Mouse (Mus musculus) regulatory T cell (primary cell): ENCODE measurements around the gene Vav1.

Experiments
- in situ Hi-C: fragments of 300-600 bp; cut with MboI, MseI; formaldehyde crosslinking; loops from one replicate; pipeline ENCODE4 v1.15.1; 2025; ENCODE audit warnings: high pct_unique_total_duplicates

Gene Vav1

DNA sequence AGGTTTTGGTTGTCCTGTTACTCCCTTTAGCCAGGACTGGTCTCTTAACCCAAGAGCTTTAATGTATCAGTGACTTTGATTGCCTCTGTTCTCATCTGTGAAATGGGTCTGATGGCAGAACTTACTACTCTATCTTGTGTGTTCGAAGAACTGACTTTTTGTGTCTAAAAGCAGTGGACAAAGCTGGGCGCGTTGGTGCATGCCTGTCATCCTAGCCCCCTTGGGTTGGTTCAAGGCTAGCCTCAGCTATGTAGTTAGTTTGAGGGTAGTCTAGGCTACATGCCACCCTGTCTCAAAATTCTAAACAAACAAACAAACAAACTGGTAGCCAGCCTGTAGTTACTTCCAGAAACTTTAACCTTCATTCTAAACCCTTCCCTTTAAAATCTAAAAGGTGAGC is 27.5 kb upstream of the Vav1 start:
- in situ Hi-C loops: no loop called here

DNA sequence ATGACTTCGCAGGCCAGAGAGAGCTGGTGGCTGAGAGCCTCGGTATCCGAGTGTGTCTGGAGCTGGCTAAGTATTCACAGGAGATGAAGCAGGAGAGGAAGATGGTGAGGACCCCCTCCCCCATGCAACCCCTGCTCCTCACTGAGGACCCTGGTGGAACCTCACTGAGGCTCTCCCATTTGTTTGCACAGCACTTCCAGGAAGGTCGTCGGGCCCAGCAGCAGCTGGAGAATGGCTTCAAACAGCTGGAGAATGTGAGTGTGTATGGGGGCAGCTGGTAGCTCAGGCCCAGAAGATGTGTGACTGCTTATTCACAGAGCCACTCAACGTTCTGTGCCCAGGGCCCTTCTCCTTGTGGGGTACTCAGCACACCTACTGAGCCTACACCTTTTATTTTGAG is 25.6 kb upstream of the Vav1 start:
- in situ Hi-C loops: no loop called here

DNA sequence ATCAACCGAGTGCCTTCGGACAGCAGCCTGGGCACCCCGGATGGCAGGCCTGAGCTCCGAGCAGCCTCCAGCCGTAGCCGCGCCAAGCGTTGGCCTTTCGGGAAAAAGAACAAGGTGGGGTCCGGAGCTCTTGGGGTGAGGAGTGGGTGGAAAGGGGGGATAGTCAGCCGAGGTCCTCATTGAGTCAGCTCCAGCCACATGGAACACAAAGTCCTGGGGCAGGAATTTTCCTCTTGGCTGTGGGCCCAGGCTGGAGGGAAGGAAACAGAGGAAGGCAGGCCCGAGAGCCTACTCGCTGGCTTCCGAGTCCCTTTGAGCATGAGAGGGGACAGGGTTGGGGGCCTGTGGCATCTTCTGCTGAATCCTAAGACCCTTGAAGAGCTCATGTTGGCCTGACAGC is 23.5 kb upstream of the Vav1 start:
- in situ Hi-C loops: no loop called here

DNA sequence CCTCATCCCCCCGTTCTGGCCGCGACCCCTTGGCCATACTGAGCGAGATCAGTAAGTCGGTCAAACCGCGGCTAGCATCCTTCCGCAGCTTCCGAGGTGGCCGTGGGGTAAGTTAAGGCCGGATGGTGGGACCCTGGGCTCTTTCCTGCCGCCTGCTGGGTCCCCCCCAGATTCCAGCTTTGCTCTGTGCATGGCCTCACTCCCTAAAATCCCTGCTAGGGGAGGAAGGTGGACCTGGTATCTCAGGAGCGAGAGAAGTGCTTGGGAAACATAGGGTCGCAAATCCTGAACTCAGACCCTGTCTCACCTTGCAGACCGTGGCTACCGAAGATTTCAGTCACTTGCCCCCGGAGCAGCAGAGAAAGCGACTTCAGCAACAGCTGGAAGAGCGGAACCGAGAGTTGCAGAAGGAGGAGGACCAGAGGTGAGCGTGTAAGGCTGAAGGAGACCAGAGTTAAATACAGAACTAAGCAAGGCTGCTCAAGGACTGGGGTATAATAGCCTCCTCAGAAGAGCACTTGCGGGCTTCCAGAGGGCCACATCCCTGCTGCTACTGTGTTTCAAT is 21.9 kb upstream of the Vav1 start:
- in situ Hi-C loops: no loop called here

DNA sequence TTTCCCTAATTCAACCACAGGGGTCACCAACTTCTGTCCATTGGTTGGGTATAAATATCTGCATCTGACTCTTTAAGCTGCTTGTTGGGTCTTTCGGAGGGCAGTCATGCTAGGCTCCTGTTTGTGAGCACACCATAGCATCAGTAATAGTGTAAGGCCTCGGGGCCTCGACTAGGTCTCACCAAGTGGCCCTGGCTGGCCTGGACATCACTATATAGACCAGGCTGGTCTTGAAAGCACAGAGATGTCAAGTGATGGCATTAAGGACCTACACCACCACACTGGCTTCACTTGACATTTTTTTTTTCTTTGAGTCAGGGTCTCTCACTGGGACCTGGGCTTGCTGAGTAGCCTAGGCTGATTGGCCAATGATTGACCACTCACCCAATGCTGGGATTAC is 20.7 kb upstream of the Vav1 start:
- in situ Hi-C loops: no loop called here

DNA sequence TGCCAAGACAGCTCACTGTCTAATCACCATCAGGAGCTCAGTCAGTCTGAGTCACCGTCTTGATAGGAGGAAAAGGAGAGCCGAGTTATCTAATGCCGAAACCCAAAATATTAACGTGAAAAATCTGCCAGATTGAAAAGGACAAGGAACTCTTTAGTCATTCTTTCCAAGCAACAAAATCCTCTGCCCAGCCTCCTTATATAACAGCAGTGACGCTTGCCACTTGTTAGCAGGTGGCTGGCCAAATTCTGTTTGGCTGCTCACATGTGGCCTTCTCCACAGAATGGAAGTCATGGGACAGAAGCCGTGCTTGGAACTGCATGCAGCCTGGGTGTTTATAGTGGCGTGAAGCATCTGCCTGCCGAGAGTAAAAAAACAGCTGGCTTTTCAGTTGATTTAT is 19.2 kb upstream of the Vav1 start:
- in situ Hi-C loops: no loop called here

DNA sequence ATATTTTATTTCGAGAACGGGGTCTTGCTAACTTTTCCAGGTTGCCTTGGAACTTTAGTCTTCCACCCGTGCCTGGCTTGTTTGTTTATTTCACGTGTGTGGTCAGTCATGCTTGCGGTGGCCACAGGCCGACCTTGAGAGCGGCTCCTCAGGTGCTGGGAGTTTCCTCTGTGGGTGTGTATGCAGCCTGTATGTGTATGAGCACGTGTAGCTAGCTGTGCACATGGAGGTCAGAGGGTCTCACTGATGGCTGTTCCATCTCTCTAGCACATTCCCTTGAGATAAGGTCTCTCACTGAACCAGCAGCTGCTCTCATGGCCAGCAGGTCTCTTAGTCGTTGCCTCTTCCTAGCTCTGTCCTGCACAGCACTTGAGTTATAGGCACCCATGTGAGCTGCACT is 18.5 kb upstream of the Vav1 start:
- in situ Hi-C loops: no loop called here

DNA sequence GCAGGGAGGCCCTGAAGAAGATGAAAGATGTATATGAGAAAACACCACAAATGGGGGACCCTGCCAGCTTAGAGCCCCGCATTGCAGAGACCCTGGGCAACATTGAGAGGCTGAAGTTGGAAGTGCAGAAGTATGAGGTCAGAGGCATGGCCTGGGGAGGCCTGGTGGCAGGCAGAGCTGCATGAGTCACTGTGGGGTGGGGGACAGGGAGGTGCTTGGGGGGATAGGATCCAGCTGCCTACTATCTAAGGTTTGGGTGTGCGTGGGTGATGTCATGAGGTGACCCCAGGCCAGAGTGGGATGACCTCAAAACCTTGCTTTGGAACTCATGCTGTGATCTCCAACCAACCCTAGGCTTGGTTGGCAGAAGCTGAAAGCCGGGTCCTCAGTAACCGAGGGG is 17.6 kb upstream of the Vav1 start:
- in situ Hi-C loops: no loop called here

DNA sequence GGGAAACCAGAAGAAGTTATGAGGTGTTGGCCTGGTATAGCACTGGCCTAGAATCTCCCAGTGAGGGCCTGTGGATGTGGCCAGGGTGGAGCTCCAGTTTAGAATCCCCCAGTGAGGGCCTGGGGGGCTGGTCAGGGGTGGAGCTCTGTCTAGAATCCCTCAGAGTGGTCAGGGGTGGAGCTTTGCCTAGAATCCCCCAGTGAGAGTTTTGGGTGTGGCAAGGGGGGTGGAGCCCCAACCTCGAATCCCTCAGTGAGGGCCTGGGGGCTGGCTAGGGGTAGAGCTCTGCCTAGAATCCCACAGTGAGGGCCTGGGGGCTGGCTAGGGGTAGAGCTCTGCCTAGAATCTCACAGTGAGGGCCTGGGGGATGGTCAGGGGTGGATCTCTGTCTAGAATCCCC is 17.1 kb upstream of the Vav1 start:
- in situ Hi-C loops: no loop called here

DNA sequence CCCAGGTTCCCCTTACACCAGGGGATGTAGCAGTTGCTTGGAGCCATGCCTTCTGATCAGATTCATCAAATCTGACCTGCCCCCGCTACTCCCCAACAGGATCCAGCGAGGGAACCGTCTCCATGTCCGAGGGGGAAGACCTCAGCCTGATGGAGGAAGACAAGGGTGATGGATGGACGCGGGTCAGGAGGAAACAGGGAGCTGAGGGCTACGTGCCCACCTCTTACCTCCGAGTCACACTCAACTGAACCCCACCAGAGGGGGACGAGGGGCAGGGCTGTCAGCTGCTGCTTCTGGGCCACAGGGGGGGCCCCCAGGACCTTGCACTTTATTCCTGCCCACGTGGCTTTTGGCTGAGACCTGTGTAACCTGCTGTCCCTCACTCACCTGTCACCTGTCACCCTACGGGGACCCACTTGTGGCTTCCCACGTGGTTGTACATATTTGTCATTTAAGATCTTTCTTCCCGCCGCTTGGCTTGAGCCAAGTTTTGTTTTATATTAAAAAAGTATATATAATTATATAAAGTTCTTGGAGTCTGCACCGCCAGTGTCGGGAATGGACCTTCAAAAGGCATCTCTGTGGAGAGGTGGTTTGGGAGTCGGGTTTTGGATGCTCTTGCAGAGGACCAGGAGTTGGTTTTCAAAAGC is 15.9 kb upstream of the Vav1 start:
- in situ Hi-C loops: no loop called here

DNA sequence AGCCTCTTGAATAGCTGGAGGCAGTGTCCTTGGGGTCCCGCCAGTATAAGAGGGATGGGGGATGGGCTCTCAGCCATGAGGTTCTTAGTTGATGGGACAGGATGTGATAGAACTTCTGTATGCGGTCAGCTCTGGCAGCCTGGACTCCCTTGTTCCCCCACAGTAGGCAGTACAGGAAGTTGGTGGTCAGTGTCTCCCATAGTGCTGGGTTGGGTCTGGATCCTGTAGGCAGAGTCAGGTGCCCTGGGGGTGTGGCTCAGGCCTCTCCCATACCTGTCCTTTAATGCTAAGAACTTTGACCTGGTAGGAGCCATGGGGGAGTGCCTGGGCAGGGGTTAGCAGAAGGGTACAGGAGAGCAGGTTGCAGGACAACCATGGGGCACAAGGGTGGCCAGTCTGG is 14.7 kb upstream of the Vav1 start:
- in situ Hi-C loops: no loop called here

DNA sequence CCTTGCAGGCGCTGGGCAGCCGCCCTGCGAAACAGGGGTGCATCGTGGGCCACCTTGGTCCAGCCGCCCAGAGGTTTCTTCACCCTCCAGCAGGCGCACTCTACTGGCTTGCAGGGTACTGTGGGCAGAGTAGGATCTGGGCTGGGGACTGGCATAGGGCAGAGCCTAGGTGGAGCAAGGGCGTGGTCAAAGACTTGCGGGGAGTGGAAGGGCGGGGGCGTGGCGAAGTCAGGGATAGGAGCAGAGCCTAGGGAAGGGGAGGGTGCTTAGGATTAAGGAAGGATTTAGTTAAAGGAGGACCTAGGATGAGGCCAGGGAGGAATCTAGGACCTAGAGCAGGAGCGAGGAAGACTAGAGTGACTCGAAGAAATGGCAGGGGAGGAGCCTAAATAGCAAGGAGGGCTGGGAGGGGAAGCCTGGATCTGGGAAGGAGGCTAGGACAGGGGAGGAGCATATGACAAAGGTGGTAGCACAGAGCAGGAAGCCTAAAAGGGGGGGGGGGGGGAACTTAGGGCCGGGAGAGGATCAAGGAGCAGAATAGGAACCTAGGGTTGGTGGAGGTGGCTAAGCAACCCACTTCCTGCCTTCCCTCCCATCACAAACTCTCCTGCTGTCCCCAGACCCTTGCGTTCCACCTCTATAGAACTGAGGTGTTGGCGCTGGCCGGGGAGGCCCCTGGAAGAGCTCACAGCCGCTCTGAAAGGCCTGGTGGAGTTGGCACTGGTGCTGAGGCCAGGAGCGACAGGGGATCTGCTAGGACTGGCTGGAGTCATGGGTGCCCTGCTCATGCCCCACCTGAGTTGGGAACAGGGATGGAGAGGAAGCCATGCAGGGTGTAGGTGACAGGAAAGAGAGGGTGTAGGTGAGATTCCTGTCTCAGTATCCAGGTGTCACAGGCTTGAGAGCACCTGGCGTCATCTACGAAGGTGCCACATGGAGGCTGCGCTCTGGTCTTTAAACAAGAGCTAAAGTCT is 13.6 kb upstream of the Vav1 start:
- in situ Hi-C loops: no loop called here

DNA sequence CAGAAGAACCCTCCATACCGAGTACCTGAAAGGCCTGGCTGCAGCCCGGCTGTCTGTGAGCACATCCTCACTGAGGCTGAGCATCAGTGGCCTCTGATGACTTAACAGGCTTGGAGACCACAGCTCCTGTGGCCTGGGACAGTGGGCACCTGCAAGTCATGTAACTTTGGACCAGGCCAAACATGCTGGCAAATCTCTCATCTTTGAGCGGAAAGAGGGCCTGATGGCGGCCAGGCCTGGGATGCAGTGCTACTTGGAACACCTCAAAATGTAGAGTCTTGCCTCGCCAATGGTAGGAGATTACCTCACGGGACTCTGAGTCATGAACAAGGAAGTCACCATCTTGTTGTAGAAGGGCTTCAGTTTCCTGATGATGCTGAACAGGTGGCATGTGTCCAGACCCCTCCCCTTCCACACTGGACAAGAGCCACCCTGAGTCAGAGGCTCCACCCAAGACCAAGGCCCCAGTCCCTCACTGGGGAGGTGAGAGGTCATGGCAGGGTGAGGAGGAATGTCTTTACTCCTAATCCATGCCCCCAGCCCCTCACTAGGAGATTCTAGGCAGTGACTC is 11.3 kb upstream of the Vav1 start:
- in situ Hi-C loops: no loop called here

DNA sequence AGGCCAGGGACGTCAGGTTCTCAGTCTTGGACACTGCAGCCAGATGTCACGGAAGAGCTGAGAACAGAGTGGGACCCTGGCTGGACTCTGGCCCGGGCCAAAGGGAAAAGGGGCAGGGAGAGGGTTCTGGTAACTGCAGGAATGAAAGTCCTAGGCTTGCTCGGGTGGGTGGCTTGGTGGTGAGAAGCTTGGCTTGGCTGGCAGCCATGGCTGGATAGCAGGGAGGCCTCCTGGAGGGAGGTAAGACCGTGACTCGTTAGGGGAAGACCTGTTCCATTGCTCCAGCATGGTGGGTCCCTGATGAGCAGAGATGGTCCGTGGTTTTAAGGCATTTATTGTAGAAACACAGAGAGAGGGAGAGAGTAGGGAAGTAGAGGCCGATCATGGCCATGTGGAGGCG is 7.6 kb upstream of the Vav1 start:
- in situ Hi-C loops: no loop called here

DNA sequence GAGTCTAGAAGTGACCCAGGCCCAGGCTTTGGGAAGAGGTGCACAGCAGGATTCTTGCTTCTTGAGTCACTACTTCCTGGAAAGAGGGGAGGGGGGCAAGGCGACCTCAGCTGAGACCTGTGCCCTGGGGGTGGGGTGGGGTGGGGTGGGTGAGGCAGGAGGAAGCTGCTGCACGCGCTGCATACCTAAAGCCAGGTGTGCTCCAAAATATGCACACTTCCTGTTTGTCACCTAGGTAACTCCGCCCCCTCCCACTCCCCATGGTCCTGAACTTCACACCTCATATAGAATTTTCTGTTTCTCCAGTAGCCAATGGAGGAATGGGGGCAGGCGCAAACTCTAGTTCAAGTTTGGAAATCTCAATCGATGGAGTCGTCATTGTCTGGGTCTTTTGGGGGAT is 5.1 kb upstream of the Vav1 start:
- in situ Hi-C loops: no loop called here

DNA sequence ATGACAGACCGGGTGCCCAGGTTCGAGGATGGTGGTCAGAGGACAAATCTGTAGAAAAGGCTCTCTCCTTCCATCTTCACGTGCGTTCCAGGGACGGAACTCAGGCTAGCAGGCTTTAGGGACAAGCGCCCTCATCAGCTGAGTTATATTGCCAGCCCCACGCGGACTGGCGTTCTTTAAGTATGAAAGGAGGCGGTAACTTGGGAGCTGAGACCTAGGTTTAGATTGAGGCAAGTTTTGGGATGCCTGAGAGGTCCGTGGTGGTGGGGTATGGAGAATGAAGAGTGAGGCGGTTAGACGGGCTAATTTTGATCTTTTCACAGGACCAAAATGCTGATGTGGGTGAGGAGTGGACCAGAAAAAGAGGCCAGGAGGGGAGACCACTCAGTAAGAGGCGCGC is 4.2 kb upstream of the Vav1 start:
- in situ Hi-C loops: loop anchor here (25.0 kb wide), 1 partner anchor 1237 kb away; the partner anchor contains the start of genes Chaf1a and Sh3gl1

DNA sequence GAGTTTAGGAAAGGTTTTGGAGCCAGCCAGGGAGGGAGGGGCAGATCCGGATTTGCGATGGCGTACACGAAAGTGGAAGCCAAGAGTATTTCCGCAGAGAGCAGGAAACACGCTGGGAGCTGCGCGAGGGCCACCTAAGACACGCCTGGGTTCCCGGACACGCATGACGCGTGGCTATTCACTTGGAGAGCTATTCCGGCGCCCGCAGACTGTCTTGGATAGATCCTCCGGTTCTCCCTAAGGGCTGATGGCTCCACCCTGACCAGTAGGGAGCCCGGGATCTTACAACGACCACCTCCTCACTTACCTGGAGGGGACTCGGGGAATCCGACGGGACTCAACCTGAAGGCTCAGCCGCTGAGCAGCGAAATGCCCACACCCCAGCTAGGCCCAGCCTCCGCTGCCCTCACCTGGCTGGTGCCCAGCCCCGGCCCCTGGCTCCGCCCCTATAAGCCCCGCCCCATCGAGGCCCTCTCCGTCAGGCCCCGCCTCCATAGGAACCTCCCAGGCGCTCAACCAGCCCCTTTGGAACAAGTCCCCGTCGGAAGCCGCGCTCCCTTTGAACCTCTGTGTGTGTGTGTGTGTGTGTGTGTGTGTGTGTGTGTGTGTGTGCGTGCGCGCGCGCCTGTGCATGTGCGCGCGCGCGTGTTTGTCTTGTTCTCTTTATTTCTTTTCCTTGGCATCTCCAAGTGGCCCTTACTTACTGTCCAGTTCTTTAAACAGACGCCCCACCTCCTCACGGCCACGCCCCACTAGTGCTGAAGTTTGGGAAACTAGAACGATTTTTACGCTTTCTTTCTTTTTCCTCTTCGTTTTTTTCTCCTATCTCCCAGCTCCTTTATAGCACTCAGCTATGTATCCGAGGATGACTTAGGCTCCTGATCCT is 3.5 kb upstream of the Vav1 start:
- in situ Hi-C loops: loop anchor here (25.0 kb wide), 1 partner anchor 1238 kb away; the partner anchor contains the start of genes Chaf1a and Sh3gl1

DNA sequence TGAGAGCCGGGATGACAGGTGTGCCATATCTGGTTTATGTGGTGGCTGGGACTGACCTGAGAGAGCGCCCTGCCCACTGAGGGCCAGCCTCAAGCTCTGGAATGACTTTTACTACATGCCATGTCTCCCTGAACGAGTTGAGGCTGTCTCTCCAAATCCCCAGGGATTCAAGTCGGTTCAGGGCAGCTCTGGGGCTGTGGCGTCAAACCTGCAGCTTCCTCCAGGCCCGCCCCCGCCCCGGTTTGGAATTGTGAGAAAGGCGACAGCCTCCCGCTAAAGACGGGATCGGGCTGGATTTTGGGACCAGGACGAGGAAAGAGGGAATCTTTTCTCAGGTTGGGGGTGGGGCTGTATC is 2.9 kb upstream of the Vav1 start:
- in situ Hi-C loops: loop anchor here (25.0 kb wide), 1 partner anchor 1239 kb away; the partner anchor contains the start of genes Chaf1a and Sh3gl1

DNA sequence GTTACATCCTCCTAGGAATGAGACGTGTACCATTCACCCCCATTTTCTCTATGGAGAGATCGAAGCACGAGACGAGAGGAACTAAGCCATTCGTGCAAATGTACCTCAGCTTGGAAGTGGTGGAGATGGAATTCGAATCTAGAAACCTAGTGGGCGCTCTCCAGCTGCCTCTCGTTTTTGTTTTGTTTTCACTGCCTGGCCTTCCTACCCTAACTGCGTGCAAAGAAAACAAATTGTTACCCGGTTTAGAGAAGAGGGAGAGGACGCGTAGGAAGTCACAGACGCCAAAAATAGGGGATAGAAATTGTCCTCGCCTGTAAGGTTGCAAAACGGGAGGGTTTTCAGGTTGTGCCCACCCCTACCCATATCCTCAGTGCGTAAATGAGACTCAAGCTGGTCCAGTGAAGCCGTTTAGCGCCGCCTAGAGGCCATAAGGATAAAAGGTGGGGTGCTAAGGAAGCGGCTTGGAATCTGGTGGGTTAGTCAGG is 2.2 kb upstream of the Vav1 start:
- in situ Hi-C loops: loop anchor here (25.0 kb wide), 1 partner anchor 1239 kb away; the partner anchor contains the start of genes Chaf1a and Sh3gl1

DNA sequence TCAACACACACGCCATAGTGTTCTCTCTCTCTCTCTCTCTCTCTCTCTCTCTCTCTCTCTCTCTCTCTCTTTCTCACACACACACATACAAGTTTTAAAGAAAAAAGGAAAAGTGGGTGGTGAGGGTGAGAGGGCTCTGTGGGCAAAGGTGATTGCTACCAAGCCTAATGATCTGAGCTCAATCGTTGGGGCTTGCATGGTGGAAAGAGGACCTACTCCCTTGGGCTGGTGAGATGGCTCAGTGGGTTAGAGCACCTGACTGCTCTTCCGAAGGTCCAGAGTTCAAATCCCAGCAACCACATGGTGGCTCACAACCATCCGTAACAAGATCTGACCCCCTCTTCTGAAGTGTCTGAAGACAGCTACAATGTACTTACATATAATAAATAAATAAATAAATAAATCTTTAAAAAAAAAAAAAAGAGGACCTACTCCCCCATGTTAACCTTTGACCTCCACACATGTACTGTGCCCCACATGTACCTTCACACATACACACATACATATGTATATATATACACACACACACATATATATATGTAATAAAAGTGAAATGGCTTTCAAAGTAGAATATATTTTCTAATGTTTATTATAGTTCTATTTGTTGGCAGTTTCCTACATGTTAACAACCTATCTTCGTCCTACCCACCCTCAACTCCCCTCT is 1.2 kb upstream of the Vav1 start:
- in situ Hi-C loops: loop anchor here (25.0 kb wide), 1 partner anchor 1240 kb away; the partner anchor contains the start of genes Chaf1a and Sh3gl1
